Mouse (Mus musculus) thymus, postnatal 14 days (tissue): ENCODE results near the gene Negr1.
A peak's percentile ranks its signal among the peaks of the same experiment; 100 is the strongest.

Experiments used
- DNase-seq: peaks from one replicate; pipeline ENCODE4 v3.0.0; 2021

The Negr1 gene

GRCm38 (mm10) chr3:156561524-156562423 lies at the start of gene Negr1:
Gene Negr1 (plus strand): TSS chr3:156561794.
- no peak for DNase-seq

GRCm38 (mm10) chr3:156526461-156526933 lies 35.1 kb upstream of the Negr1 start:
- DNase-seq, result no peak

GRCm38 (mm10) chr3:156527231-156527995 lies 34.2 kb upstream of the Negr1 start:
- DNase-seq, result no peak

DNA sequence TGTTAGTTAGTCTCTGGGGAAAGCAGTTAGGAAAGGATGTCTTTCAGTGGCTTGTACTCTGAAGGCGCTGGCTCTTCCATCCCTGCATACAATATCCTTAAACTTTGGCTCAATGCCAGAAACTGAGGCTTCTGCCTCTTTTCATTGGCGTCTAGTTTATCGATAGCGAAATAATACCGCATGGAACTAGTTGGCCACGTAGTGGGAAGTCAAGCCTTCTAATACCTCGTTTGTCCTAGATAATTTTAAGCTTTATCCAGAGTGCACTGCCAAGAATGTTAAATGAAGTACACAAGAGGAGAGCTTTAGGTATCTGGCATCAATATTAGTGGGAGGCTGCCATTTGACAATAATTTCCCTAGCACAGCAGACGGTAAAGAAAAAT lies 2.2 kb upstream of the Negr1 start:
- no peak for DNase-seq

- no peak for DNase-seq
These were observed 1.6 kb upstream of the Negr1 start for GRCm38 (mm10) chr3:156559826-156560471.

GRCm38 (mm10) chr3:156560766-156561165 lies 828 bp upstream of the Negr1 start:
- DNase-seq, result no peak

DNA sequence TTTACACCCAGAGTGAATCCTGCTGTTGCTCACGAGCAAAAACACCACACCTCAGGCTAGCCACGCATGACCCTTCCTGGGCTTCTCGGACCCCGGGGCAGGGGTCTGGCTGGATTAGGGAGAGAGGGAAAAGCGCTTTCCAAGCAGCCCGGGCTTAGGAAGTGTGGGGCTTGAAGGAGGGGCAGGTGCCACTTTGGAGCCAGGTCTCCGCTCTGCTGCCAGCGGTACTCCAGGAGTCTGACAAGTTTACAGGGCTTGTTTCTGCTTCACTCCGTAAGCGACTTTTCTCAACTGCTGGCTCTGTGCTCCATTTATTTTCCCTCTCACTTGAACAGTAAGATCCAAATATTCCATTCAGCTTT lies 811 bp downstream of the Negr1 start:
- no peak for DNase-seq

DNA sequence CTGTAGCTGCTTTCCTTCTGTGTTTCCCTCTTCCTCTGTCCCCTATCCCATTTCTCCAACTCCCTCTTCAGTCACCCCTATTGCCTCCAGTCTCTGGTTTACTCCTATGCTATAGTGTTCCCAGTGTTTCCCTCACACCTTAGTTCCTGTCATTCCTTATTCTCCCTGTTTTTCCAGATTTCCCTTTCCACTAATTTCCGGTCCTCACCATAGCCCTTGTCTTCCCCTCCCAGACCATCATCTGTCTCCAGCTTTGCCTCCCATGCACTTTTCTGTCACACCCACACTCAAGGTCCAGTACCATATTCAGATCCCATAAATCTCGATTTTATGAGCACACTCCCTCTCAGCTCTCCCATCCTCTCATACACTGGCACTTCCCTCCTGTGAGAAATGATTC lies 1.2 kb downstream of the Negr1 start:
- no peak for DNase-seq

DNA sequence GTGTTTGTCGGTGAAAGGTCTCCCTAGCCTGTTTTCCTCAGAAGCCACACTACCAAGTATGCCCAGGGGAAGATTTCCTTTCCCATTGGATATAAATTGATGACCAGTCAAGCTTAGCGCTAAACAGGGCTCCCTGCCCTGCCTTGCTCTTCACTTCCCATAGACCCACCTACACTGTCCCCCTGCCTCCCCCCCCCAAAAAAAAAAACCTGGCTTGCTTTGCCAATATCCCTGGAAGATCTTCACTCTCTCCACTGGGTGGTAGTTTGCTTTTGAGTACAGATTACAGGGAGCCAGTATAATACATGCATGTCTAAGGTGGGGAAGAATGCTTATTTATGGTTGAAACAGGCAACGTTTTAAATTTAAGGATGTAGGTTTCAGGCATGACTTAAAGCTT lies 1.8 kb downstream of the Negr1 start:
- DNase-seq, result no peak

GRCm38 (mm10) chr3:156573465-156573864 lies 11.9 kb downstream of the Negr1 start:
- no peak for DNase-seq

GRCm38 (mm10) chr3:156576292-156576691 lies 14.7 kb downstream of the Negr1 start:
- DNase-seq, result no peak

DNA sequence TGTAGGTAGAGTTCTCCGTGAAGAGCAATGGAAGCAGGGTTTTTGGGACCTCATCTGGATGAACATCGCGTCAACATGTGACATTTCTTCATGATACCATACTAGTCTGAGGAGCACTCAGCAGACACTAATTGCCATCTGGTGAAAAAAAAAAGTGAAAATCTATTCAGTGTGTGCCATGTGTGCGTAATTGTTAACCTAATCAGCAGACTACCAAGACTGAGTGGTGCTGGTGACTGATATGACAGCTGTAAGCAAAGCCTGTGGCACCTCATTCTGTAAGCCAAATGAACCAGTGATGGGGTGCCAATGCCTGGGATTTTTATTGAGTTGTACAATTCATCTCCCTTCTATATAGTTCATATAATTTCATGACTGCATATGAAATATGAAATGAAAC lies 29.0 kb downstream of the Negr1 start:
- no peak for DNase-seq

DNA sequence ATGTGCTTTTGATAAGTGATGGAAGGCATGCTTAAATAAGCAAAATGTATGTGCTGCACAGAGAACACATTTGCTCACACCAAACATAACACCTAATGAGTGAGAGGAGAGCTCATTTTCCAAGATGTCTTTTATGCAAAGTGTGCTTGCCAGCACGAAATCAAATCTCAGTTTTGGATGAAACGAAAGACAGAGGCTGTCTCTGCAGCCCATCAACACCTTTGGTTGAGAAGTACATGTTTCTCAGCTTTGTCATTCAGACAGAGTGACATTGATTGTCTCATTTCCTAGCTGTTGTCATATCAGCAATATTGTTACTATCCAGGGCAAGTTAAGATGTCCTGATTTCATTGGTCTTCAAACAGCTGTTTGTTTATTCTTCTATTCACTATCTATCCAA lies 29.5 kb downstream of the Negr1 start:
- no peak for DNase-seq

- DNase-seq, result no peak
These were observed 45.3 kb downstream of the Negr1 start for GRCm38 (mm10) chr3:156606846-156607245.

DNA sequence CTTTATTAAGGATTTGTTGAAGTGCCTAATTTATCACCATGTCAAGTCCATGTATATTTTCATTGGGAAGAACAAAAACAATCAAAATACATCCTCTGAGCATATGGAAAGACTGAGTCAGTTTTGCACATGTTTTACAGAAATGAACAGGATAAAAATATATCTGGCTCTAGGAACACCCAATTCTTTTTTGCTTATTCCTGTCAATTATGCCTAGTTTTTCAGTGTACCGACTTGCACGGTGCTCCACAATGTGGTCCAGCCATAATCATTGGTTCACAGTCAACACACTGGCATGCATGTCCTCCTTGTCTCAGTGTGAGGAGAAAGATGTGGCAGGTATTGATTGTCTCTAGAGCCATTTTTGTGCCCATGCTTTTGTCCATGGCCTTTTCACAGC lies 58.3 kb downstream of the Negr1 start:
- DNase-seq, result no peak

- no peak for DNase-seq
These were observed 67.0 kb downstream of the Negr1 start for GRCm38 (mm10) chr3:156628594-156628993.

DNA sequence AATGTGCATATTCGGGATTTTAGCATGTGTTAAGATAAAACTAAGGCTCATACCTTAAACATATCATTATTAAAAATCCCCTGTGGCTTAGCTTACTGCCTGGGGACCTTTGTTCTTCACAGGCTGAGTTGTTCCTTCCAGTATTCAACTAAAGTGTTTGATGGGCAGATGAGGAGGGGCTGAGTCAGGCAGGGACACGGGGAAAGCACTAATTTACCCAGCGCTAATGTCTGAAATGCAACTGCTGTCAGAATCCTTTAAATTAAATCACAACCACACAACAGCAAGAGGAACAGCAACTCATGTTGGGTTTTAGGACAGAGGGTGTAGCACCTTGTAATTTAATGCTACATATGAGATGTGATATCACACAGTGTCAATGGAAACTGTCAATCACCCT lies 71.3 kb downstream of the Negr1 start:
- DNase-seq, result no peak

DNA sequence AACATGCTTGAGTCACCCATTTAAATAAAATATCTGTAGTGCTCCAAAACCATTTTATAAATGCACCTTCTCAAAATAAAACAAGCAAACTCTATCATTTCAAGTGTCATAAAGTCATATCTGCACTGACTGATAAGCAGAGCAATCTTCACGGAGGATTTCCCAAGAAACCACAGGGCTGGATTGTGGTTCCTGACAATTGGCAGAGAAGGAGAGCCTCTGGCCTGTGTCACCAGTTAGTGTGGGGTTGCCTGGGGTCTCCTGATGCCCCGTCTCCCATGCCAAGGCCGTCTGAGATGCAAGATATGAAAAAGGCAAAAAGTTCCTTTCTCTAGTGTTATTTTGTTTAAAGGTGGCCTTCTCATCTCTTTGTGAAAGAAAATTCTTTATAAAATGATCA lies 77.8 kb downstream of the Negr1 start:
- no peak for DNase-seq

DNA sequence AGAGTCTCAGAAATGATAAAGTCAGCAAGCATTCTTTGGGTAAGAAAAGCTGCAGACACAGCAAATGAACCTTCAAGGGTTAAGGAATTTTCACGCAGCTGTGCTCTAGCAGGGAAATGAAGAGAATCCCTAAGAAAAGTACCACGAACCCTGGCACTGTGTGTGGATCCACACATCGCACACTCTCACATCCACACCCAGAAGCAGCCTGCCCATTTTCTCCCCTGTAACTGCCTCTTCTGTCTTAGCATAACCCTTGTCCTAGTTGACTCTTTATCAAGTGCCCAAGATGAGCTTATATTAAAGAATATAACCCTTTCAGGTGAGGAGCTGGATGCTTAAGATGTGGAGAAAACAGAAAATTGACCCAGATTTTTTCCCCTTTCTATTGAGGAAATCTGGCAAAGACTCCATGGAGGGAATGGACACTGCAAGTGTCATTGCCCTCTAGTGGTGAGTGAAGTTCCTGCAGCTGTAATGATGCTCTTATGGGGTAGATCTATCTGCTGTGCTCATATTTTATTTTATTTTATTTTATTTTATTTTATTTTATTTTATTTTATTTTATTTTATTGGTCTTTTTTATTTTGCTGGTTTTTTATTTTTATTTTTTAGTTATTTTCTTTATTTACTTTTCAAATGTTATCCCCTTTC lies 82.2 kb downstream of the Negr1 start:
- DNase-seq, result peak; percentile 10

DNA sequence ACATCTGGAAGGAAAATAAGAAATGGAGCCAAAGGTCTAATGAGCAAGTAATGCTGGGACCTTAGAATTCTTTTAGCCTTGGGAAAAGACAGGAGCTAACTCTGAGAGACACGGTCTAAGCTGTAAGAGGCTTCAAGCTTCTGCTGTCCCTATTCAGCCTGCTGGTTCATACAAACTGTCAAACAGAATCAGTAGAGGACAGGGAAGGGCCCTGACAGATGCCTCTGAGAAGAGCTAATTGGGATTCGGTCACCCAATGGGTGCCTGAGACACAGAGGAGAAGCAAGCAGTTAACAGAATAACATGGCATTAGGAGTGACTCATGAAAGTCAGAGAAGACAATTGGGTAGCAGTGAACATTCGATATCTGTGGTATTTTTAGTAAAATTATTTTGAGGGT lies 86.8 kb downstream of the Negr1 start:
- DNase-seq, result no peak

DNA sequence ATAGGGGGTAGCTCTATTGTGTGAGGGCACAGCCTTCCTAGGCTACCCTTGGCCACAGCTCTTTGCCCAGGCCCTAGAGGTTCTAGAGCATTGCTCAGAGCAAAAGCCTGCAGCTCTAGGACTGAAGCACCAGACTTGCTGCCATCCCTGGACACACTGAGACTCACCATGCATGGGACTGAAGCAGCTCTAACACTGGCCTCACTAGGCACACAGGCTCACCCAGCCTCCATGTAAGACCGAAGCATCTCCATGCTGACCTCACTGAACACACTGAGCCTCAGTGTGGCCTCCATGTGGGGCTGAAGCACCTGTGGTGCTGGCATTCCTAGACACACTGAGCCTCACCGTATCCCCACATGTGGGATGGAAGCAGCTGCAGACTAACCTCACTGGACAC lies 101.0 kb downstream of the Negr1 start:
- no peak for DNase-seq

- DNase-seq, result no peak
These were observed 111.0 kb downstream of the Negr1 start for GRCm38 (mm10) chr3:156672560-156672959.

GRCm38 (mm10) chr3:156690059-156690605 lies 128.5 kb downstream of the Negr1 start:
- no peak for DNase-seq
